22 mouse cellular contexts compared by ENCODE assay signal in genomic region chrX:38566521-38567205, GRCm38 (mm10). TPM values are rescaled to one million over a fixed set of nuclear protein-coding genes. Genes with fewer than 3 reads are reported as not detected.
DNase-seq lines count a peak whose midpoint lies in the region; TF ChIP-seq lines count a peak whose summit lies in the region.
"Had no signal": no experiment of that assay in that cellular context is flagged by ENCODE, and none has a peak within 500 bp of the region (broad histone marks: within the 10 kb centered on the region; RNA-seq: fewer than 3 reads in every experiment).

No protein-coding gene starts in this region.

- no peak overlapping the region for H3K4me3 ChIP-seq in kidney, adult 2 months (ENCODE audit: insufficient read depth, low read depth, low read length)
- H3K4me3 ChIP-seq: embryonic facial prominence, embryonic 13.5 days; forebrain, embryonic 12.5 days; heart, adult 2 months; heart, embryonic 15.5 days; hindbrain, embryonic 13.5 days had no signal

- H3K27ac ChIP-seq in kidney, adult 2 months (ENCODE audit: insufficient read depth, low read depth, low read length): peak overlapping the region; percentile 50; the same call in 1 of the 2 replicates
- H3K27ac ChIP-seq: forebrain, embryonic 12.5 days; heart, adult 2 months; hindbrain, embryonic 13.5 days; hindbrain, postnatal 0 days had no signal

- no peak for TF ChIP-seq CTCF in kidney, adult 2 months (conservative IDR thresholded peaks at IDR 0.05; ENCODE audit: insufficient read depth, insufficient read length, low read depth, low read length)

- no peaks in the 10 kb centered on the region for H3K4me1 ChIP-seq in kidney, adult 2 months (ENCODE audit: control insufficient read depth, insufficient read depth, low read length)
- H3K4me1 ChIP-seq: embryonic facial prominence, embryonic 13.5 days; heart, embryonic 15.5 days had no signal

- peak; percentile 5 for DNase-seq in cerebellum, adult 9-10 months
- no peak for DNase-seq in cerebellum, adult 11 months
- peak; percentile 8 for DNase-seq in kidney, adult 2 months
- no peak for DNase-seq in kidney, postnatal 14 days
- peak; percentile 1 for DNase-seq in NIH3T3 (ENCODE audit: low read depth)
- DNase-seq in urinary bladder, postnatal 25 days (ENCODE audit: low spot score): no peak
- DNase-seq in layer of hippocampus, postnatal 36 days: no peak
- DNase-seq: adrenal gland, adult 2 months; adrenal gland, postnatal 25 days; B cell, adult 2 months; cerebellum, adult 2 months; cerebellum, postnatal 36 days; forebrain, postnatal 0 days; gastrocnemius, postnatal 14 days; heart, adult 2 months; heart, postnatal 14 days; kidney, adult 11 months had no signal

- no peaks in the 10 kb centered on the region for H3K36me3 ChIP-seq in kidney, adult 2 months (ENCODE audit: control insufficient read depth, insufficient read depth, low read length)
- H3K36me3 ChIP-seq: embryonic facial prominence, embryonic 13.5 days; forebrain, embryonic 12.5 days; heart, embryonic 15.5 days; hindbrain, embryonic 13.5 days had no signal

- H3K27me3 ChIP-seq in kidney, adult 2 months (replicated peaks; ENCODE audit: control insufficient read depth, insufficient read depth, low read length): no peaks in the 10 kb centered on the region
- H3K27me3 ChIP-seq: embryonic facial prominence, embryonic 13.5 days; forebrain, embryonic 12.5 days; heart, embryonic 15.5 days; hindbrain, embryonic 13.5 days had no signal

- no peak for TF ChIP-seq POLR2A in kidney, adult 2 months (IDR thresholded peaks at IDR 0.05; ENCODE audit: low read depth, low read length)

- WGBS in kidney, adult 2 months: 46% methylated on average over 6 of the region's 6 CpGs

RNA-seq across cellular contexts. Expression of gene Cul4b, which starts 9.3 kb away (rescaled TPM):
- 6.4 and 6.5 TPM in 2 replicates for polyA plus RNA-seq in kidney, adult 2 months (2012; rRNA removed)
- 10 to 100 TPM; 34.0 to 34.3 TPM for total RNA-seq in layer of hippocampus, postnatal 36 days (2021)

RNA-seq across cellular contexts. Expression of gene Mcts1, which starts 33.7 kb away (rescaled TPM):
- polyA plus RNA-seq in kidney, adult 2 months (2012; rRNA removed): 10.7 and 13.5 TPM in 2 replicates
- total RNA-seq in layer of hippocampus, postnatal 36 days (2021): 10 to 100 TPM; 93.0 to 98.4 TPM

Comparison
In these comparisons a context has a peak if more than half of its experiments do, and no peak if none do; other contexts are left out.
1. DNase-seq: peak in cerebellum, adult 9-10 months (single experiment), kidney, adult 2 months (single experiment) and NIH3T3 (single experiment); none in cerebellum, adult 11 months (single experiment), kidney, postnatal 14 days (single experiment), urinary bladder, postnatal 25 days (single experiment) and layer of hippocampus, postnatal 36 days (0 of 2).